Mouse (Mus musculus) urinary bladder, postnatal 4 days (tissue): ENCODE measurements around the gene Ercc4.
A peak's percentile ranks its signal among the peaks of the same experiment; 100 is the strongest.

Experiments used
- DNase-seq, 2 experiments: peaks; one replicate each; pipeline ENCODE4 v3.0.0; 2021 to 2022; ENCODE audit warnings: low spot score in 2 of 2

Gene Ercc4

GRCm38 (mm10) chr16:13147810-13148555, 38.5 kb downstream of the Ercc4 start:
- no peak for DNase-seq

GRCm38 (mm10) chr16:13149950-13150349, 40.5 kb downstream of the Ercc4 start:
- DNase-seq, result no peak

- no peak for DNase-seq
Measured at GRCm38 (mm10) chr16:13150790-13151189, 41.3 kb downstream of the Ercc4 start.

GRCm38 (mm10) chr16:13152475-13152874, 43.0 kb downstream of the Ercc4 start:
- DNase-seq, result no peak

GRCm38 (mm10) chr16:13153215-13153614, 43.7 kb downstream of the Ercc4 start:
- DNase-seq, result no peak

- DNase-seq, result no peak
Measured at GRCm38 (mm10) chr16:13154352-13154751, 44.9 kb downstream of the Ercc4 start.

GRCm38 (mm10) chr16:13157314-13157713, 47.8 kb downstream of the Ercc4 start:
- peak in 1 of 2 experiments; percentile 10 for DNase-seq

GRCm38 (mm10) chr16:13158153-13158670, 48.7 kb downstream of the Ercc4 start:
- peak in 1 of 2 experiments; percentile 15 for DNase-seq

GRCm38 (mm10) chr16:13158906-13159889, 49.7 kb downstream of the Ercc4 start:
- DNase-seq, result peak in 1 of 2 experiments; percentile 20

- DNase-seq, result peak; percentile 83 to 92
Measured at GRCm38 (mm10) chr16:13159927-13160644, 50.6 kb downstream of the Ercc4 start.

- no peak for DNase-seq
Measured at GRCm38 (mm10) chr16:13161516-13161915, 52.0 kb downstream of the Ercc4 start.

GRCm38 (mm10) chr16:13167731-13168130, 58.2 kb downstream of the Ercc4 start:
- no peak for DNase-seq

GRCm38 (mm10) chr16:13173055-13173742, 63.7 kb downstream of the Ercc4 start:
- no peak for DNase-seq

GRCm38 (mm10) chr16:13182526-13182925, 73.0 kb downstream of the Ercc4 start:
- DNase-seq, result no peak

- DNase-seq, result no peak
Measured at GRCm38 (mm10) chr16:13183182-13183742, 73.8 kb downstream of the Ercc4 start.

- no peak for DNase-seq
Measured at GRCm38 (mm10) chr16:13184381-13184780, 74.9 kb downstream of the Ercc4 start.

GRCm38 (mm10) chr16:13189430-13190107, 80.1 kb downstream of the Ercc4 start:
- DNase-seq, result peak in 1 of 2 experiments; percentile 49

- no peak for DNase-seq
Measured at GRCm38 (mm10) chr16:13190471-13190870, 81.0 kb downstream of the Ercc4 start.

- no peak for DNase-seq
Measured at GRCm38 (mm10) chr16:13191166-13191565, 81.7 kb downstream of the Ercc4 start.

- DNase-seq, result no peak
Measured at GRCm38 (mm10) chr16:13193663-13194071, 84.2 kb downstream of the Ercc4 start.
